Mouse (Mus musculus) mature B cell (primary cell): ENCODE results near the gene Myof.

Source experiments
- in situ Hi-C: fragments of 300-500 bp; cut with MboI; formaldehyde crosslinking; loops from 2 replicates; pipeline ENCODE4 v1.14.3; 2019

Myof gene

GRCm38 (mm10) chr19:38042261-38042722 is 1.1 kb downstream of the Myof start:
- in situ Hi-C loops = no loop called here

GRCm38 (mm10) chr19:38038267-38038666 is 5.1 kb downstream of the Myof start:
- in situ Hi-C loops = loop anchor here (5.0 kb wide), 1 partner anchor 81 kb away; no protein-coding TSS in a partner anchor

- in situ Hi-C loops = loop anchor here (5.0 kb wide), 1 partner anchor 78 kb away; no protein-coding TSS in a partner anchor
Measured at GRCm38 (mm10) chr19:38035766-38036165, 7.6 kb downstream of the Myof start.

GRCm38 (mm10) chr19:38034696-38035095 is 8.7 kb downstream of the Myof start:
- in situ Hi-C loops = loop anchor here (5.0 kb wide), 1 partner anchor 77 kb away; no protein-coding TSS in a partner anchor

- in situ Hi-C loops = no loop called here
Measured at GRCm38 (mm10) chr19:38033735-38034057, 9.7 kb downstream of the Myof start.

GRCm38 (mm10) chr19:38032993-38033734 is 10.2 kb downstream of the Myof start:
- in situ Hi-C loops = no loop called here

GRCm38 (mm10) chr19:38031144-38031543 is 12.2 kb downstream of the Myof start:
- in situ Hi-C loops = no loop called here

GRCm38 (mm10) chr19:38030673-38031137 is 12.7 kb downstream of the Myof start:
- in situ Hi-C loops = no loop called here

- in situ Hi-C loops = no loop called here
Measured at GRCm38 (mm10) chr19:38029871-38030270, 13.5 kb downstream of the Myof start.

GRCm38 (mm10) chr19:38029292-38029691 is 14.1 kb downstream of the Myof start:
- in situ Hi-C loops = no loop called here

- in situ Hi-C loops = no loop called here
Measured at GRCm38 (mm10) chr19:38027881-38028521, 15.4 kb downstream of the Myof start.

- in situ Hi-C loops = no loop called here
Measured at GRCm38 (mm10) chr19:38027389-38027788, 16.0 kb downstream of the Myof start.

- in situ Hi-C loops = no loop called here
Measured at GRCm38 (mm10) chr19:38026211-38026624, 17.2 kb downstream of the Myof start.

GRCm38 (mm10) chr19:38025254-38026041 is 17.9 kb downstream of the Myof start:
- in situ Hi-C loops = no loop called here

GRCm38 (mm10) chr19:38023603-38024002 is 19.8 kb downstream of the Myof start:
- in situ Hi-C loops = no loop called here

- in situ Hi-C loops = no loop called here
Measured at GRCm38 (mm10) chr19:38022710-38023109, 20.7 kb downstream of the Myof start.

GRCm38 (mm10) chr19:38015873-38016254 is 27.5 kb downstream of the Myof start:
- in situ Hi-C loops = no loop called here

- in situ Hi-C loops = no loop called here
Measured at GRCm38 (mm10) chr19:38015180-38015872, 28.1 kb downstream of the Myof start.

GRCm38 (mm10) chr19:38014443-38014842 is 28.9 kb downstream of the Myof start:
- in situ Hi-C loops = no loop called here

GRCm38 (mm10) chr19:38011379-38011778 is 32.0 kb downstream of the Myof start:
- in situ Hi-C loops = no loop called here

GRCm38 (mm10) chr19:38004809-38005380 is 38.5 kb downstream of the Myof start:
- in situ Hi-C loops = no loop called here
